Mouse (Mus musculus): ENCODE data around the gene Zfp423. TPM values are rescaled to one million over a fixed set of nuclear protein-coding genes. Genes with fewer than 3 reads are reported as not detected.

The Zfp423 gene
- polyA plus RNA-seq, 1 experiment from 2014 or later: 63.0 TPM

- Histone ChIP-seq H3K27ac (replicated peaks; ENCODE audit: low read depth, low read length) (peak overlapping the region; percentile 57), H3K4me2 (ENCODE audit: low read length) (no peak overlapping the region), H3K27me3 (ENCODE audit: control insufficient read depth, insufficient read depth, low read length) (no peaks in the 10 kb centered on the region), H3K36me3 (ENCODE audit: control insufficient read depth, insufficient read depth, low read length) (no peaks in the 10 kb centered on the region), H3K4me1 (ENCODE audit: control insufficient read depth, insufficient read depth, low read length) (peaks cover 41% of the 10 kb centered on the region), H3K9me3 (ENCODE audit: control insufficient read depth, low read length) (no peaks in the 10 kb centered on the region), H3K4me3 (replicated peaks; ENCODE audit: low read depth, low read length) (no peak overlapping the region), H3K9ac (replicated peaks; ENCODE audit: low read length) (no peak overlapping the region)
- DNase-seq (peak; percentile 36), ATAC-seq (ENCODE audit: low FRiP score, low TSS enrichment) (peak; percentile 25; the same call in 1 of the 2 replicates)
- WGBS: 52% methylated on average over 13 of the region's 13 CpGs
These were observed 64.0 kb downstream of the Zfp423 start for GRCm38 (mm10) chr8:87895203-87896041.

DNA sequence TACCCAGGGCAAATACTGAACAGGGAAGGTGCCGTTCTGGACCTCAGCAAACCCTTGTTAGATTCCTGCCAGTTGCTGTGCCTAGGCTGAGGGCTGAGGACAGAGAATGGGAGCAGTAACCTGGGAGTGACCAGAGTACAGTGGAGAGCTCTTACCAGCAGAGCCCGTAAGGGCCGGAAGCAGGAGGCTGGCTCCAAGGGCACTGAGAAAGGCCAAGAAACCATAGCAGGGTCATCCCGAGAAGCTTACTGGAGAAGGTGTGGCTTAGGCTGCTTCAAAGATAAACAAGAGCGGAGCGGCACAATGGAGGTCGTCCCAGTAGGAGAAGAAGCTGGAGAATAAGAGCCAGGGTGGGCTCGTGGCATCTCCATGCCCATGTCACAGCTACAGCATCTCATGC is 65.1 kb downstream of the Zfp423 start:
- H3K36me3 ChIP-seq (ENCODE audit: control insufficient read depth, insufficient read depth, low read length): no peaks in the 10 kb centered on the region
- H3K27me3 ChIP-seq (ENCODE audit: control insufficient read depth, insufficient read depth, low read length): no peaks in the 10 kb centered on the region
- ATAC-seq (ENCODE audit: low FRiP score, low TSS enrichment) (no peak), DNase-seq (no peak)
- 46% methylated on average over 8 of the region's 8 CpGs for WGBS
- no peak overlapping the region for H3K4me3 ChIP-seq (replicated peaks; ENCODE audit: low read depth, low read length)
- peaks cover 44% of the 10 kb centered on the region for H3K4me1 ChIP-seq (ENCODE audit: control insufficient read depth, insufficient read depth, low read length)
- no peak overlapping the region for H3K27ac ChIP-seq (replicated peaks; ENCODE audit: low read depth, low read length)
- H3K9me3 ChIP-seq (ENCODE audit: control insufficient read depth, low read length): no peaks in the 10 kb centered on the region
- no peak overlapping the region for H3K4me2 ChIP-seq (ENCODE audit: low read length)
- no peak overlapping the region for H3K9ac ChIP-seq (replicated peaks; ENCODE audit: low read length)

DNA sequence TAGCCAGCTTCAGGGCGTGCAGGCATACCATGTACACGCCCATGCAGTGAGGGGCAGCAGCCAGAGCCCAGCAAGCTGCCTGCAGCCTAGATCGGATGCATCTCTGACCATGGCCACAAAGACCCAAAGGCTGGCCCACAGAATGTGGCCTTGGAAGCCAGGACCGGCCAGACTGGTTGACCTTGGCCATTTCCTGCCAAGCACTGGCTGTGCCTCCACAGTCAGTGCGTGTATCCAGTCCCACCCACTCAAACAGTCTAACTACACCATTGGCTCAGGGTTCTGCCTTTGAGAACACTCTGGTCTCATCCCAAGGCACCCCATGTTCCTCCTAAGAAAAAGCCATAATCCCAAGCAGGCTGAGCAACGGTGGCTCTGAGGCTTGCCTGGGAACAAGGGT is 65.8 kb downstream of the Zfp423 start:
- no peak overlapping the region for H3K4me2 ChIP-seq (ENCODE audit: low read length)
- H3K27me3 ChIP-seq (ENCODE audit: control insufficient read depth, insufficient read depth, low read length): no peaks in the 10 kb centered on the region
- peaks cover 44% of the 10 kb centered on the region for H3K4me1 ChIP-seq (ENCODE audit: control insufficient read depth, insufficient read depth, low read length)
- H3K36me3 ChIP-seq (ENCODE audit: control insufficient read depth, insufficient read depth, low read length): no peaks in the 10 kb centered on the region
- H3K9me3 ChIP-seq (ENCODE audit: control insufficient read depth, low read length): no peaks in the 10 kb centered on the region
- DNase-seq (no peak), ATAC-seq (ENCODE audit: low FRiP score, low TSS enrichment) (no peak)
- H3K9ac ChIP-seq (replicated peaks; ENCODE audit: low read length): no peak overlapping the region
- WGBS: 77% methylated on average over 6 of the region's 6 CpGs
- H3K4me3 ChIP-seq (replicated peaks; ENCODE audit: low read depth, low read length): no peak overlapping the region
- peak overlapping the region; percentile 20; the same call in 1 of the 2 replicates for H3K27ac ChIP-seq (replicated peaks; ENCODE audit: low read depth, low read length)

DNA sequence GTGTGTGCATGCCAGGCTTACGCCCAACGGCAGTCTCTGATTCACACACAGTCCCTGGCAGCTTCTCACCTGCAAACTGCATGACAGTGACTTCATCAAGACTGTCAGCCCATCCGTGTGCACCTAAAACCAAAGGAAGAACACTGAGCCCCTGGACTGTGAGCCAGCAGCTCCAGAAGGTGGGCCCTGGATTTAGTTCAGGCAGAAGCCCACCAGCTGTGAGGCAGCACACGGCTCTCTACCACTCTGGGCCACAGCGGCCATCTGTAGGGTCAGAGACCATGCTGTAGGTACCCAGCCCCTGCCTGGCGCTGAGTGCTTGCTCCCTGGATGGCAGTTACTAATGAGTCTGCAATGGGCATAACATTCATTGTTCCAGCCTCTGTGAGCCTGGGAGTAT is 66.5 kb downstream of the Zfp423 start:
- ATAC-seq (ENCODE audit: low FRiP score, low TSS enrichment): no peak
- Histone ChIP-seq H3K9me3 (ENCODE audit: control insufficient read depth, low read length) (no peaks in the 10 kb centered on the region), H3K4me2 (ENCODE audit: low read length) (no peak overlapping the region), H3K4me1 (ENCODE audit: control insufficient read depth, insufficient read depth, low read length) (peaks cover 51% of the 10 kb centered on the region), H3K36me3 (ENCODE audit: control insufficient read depth, insufficient read depth, low read length) (no peaks in the 10 kb centered on the region), H3K27me3 (ENCODE audit: control insufficient read depth, insufficient read depth, low read length) (no peaks in the 10 kb centered on the region), H3K27ac (replicated peaks; ENCODE audit: low read depth, low read length) (peak overlapping the region; percentile 60), H3K9ac (replicated peaks; ENCODE audit: low read length) (no peak overlapping the region), H3K4me3 (replicated peaks; ENCODE audit: low read depth, low read length) (no peak overlapping the region)
- 75% methylated on average over 6 of the region's 6 CpGs for WGBS
- DNase-seq: no peak

GRCm38 (mm10) chr8:87891884-87892283 is 67.5 kb downstream of the Zfp423 start:
- no peaks in the 10 kb centered on the region for H3K9me3 ChIP-seq (ENCODE audit: control insufficient read depth, low read length)
- no peak overlapping the region for H3K4me3 ChIP-seq (replicated peaks; ENCODE audit: low read depth, low read length)
- no peaks in the 10 kb centered on the region for H3K27me3 ChIP-seq (ENCODE audit: control insufficient read depth, insufficient read depth, low read length)
- DNase-seq (peak; percentile 36), ATAC-seq (ENCODE audit: low FRiP score, low TSS enrichment) (no peak)
- H3K9ac ChIP-seq (replicated peaks; ENCODE audit: low read length): no peak overlapping the region
- H3K27ac ChIP-seq (replicated peaks; ENCODE audit: low read depth, low read length): peak overlapping the region; percentile 75
- H3K36me3 ChIP-seq (ENCODE audit: control insufficient read depth, insufficient read depth, low read length): no peaks in the 10 kb centered on the region
- peaks cover 55% of the 10 kb centered on the region for H3K4me1 ChIP-seq (ENCODE audit: control insufficient read depth, insufficient read depth, low read length)
- no peak overlapping the region for H3K4me2 ChIP-seq (ENCODE audit: low read length)

DNA sequence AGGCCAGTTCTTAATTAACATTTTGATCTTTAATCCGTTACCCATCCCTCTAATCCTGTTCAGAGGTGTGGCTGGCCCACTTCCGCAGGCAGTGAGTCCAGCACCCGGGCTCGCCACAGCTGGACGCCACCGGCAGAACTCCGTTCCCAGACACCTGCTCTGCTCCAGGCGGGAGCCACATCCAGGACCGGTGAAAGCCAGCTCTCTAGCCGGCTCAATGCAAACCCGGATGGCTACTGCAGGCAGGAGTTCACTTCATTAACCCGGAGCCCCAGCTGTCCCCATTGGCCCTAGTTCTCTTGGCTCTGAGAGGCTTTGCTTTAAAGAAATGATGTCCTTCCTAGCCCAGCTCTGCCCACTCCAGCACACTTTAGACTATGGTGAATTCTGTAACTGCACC is 71.4 kb downstream of the Zfp423 start:
- no peaks in the 10 kb centered on the region for H3K36me3 ChIP-seq (ENCODE audit: control insufficient read depth, insufficient read depth, low read length)
- ATAC-seq (ENCODE audit: low FRiP score, low TSS enrichment) (no peak), DNase-seq (peak; percentile 36)
- H3K4me2 ChIP-seq (ENCODE audit: low read length): no peak overlapping the region
- H3K9ac ChIP-seq (replicated peaks; ENCODE audit: low read length): no peak overlapping the region
- H3K4me1 ChIP-seq (ENCODE audit: control insufficient read depth, insufficient read depth, low read length): peaks cover 24% of the 10 kb centered on the region
- no peak overlapping the region; the same call in 1 of the 2 replicates for H3K27ac ChIP-seq (replicated peaks; ENCODE audit: low read depth, low read length)
- H3K27me3 ChIP-seq (ENCODE audit: control insufficient read depth, insufficient read depth, low read length): no peaks in the 10 kb centered on the region
- WGBS: 19% methylated on average over 12 of the region's 12 CpGs
- no peak overlapping the region for H3K4me3 ChIP-seq (replicated peaks; ENCODE audit: low read depth, low read length)
- H3K9me3 ChIP-seq (ENCODE audit: control insufficient read depth, low read length): no peaks in the 10 kb centered on the region

DNA sequence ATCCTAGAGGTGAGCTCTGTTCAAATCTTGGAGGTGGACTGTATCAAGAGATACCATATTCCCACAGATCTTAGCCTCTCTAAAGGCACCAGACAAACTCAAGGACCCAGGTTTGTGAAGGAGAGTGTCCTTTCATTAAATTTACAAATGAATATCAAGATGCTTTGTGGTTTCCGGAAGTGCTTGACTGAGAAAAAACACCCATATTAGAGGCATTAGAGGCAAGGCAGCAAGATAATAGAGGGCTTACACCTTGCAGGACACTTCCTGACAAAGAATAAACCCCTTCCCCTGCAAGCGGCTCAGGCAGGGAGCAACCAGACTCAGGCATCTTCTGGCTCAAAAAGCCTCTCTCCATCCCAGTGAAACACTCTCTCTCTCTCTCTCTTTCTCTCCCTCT is 78.3 kb downstream of the Zfp423 start:
- no peaks in the 10 kb centered on the region for H3K4me1 ChIP-seq (ENCODE audit: control insufficient read depth, insufficient read depth, low read length)
- H3K9me3 ChIP-seq (ENCODE audit: control insufficient read depth, low read length): no peaks in the 10 kb centered on the region

GRCm38 (mm10) chr8:87875852-87876251 is 83.5 kb downstream of the Zfp423 start:
- H3K4me1 ChIP-seq (ENCODE audit: control insufficient read depth, insufficient read depth, low read length): peaks cover 28% of the 10 kb centered on the region
- H3K4me2 ChIP-seq (ENCODE audit: low read length): no peak overlapping the region
- WGBS: 79% methylated on average over 6 of the region's 6 CpGs
- no peak overlapping the region for H3K4me3 ChIP-seq (replicated peaks; ENCODE audit: low read depth, low read length)
- no peak for ATAC-seq (ENCODE audit: low FRiP score, low TSS enrichment)
- H3K36me3 ChIP-seq (ENCODE audit: control insufficient read depth, insufficient read depth, low read length): no peaks in the 10 kb centered on the region; the same call in 1 of the 2 replicates
- H3K27me3 ChIP-seq (ENCODE audit: control insufficient read depth, insufficient read depth, low read length): no peaks in the 10 kb centered on the region
- H3K27ac ChIP-seq (replicated peaks; ENCODE audit: low read depth, low read length): no peak overlapping the region
- no peaks in the 10 kb centered on the region for H3K9me3 ChIP-seq (ENCODE audit: control insufficient read depth, low read length)
- no peak for DNase-seq
- no peak overlapping the region for H3K9ac ChIP-seq (replicated peaks; ENCODE audit: low read length)

More for the DNA sequence above, 78.3 kb downstream of the Zfp423 start:
- ATAC-seq (ENCODE audit: low FRiP score, low TSS enrichment): no peak
- Histone ChIP-seq H3K27ac (replicated peaks; ENCODE audit: low read depth, low read length) (no peak overlapping the region), H3K36me3 (ENCODE audit: control insufficient read depth, insufficient read depth, low read length) (no peaks in the 10 kb centered on the region; the same call in 1 of the 2 replicates), H3K4me3 (replicated peaks; ENCODE audit: low read depth, low read length) (no peak overlapping the region), H3K4me2 (ENCODE audit: low read length) (no peak overlapping the region), H3K9ac (replicated peaks; ENCODE audit: low read length) (no peak overlapping the region), H3K27me3 (ENCODE audit: control insufficient read depth, insufficient read depth, low read length) (no peaks in the 10 kb centered on the region)
- WGBS: 61% methylated on average over 2 of the region's 2 CpGs
- no peak for DNase-seq

DNA sequence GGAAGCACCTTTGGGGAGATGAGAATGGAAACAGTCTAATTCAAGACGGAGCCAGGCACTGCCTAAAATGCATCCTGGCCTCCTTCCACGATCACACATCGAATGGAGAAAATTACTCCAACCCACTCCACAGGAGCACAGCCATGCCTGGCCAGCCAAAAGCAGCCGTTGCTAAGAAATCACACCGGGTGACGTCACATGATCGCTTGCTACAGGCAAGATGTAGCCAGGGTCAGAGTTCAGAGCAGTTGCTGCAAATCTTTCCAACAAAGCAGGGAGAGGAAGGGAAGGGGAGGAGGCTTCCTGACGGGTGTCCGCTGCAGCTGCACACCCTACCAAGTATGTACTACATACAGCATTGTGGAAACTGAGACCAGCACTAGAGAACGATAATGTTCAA is 83.9 kb downstream of the Zfp423 start:
- ATAC-seq (ENCODE audit: low FRiP score, low TSS enrichment) (no peak), DNase-seq (peak; percentile 63)
- 38% methylated on average over 10 of the region's 10 CpGs for WGBS
- no peaks in the 10 kb centered on the region; the same call in 1 of the 2 replicates for H3K36me3 ChIP-seq (ENCODE audit: control insufficient read depth, insufficient read depth, low read length)
- H3K4me1 ChIP-seq (ENCODE audit: control insufficient read depth, insufficient read depth, low read length): peaks cover 28% of the 10 kb centered on the region
- H3K4me3 ChIP-seq (replicated peaks; ENCODE audit: low read depth, low read length): no peak overlapping the region
- no peak overlapping the region for H3K27ac ChIP-seq (replicated peaks; ENCODE audit: low read depth, low read length)
- no peaks in the 10 kb centered on the region for H3K27me3 ChIP-seq (ENCODE audit: control insufficient read depth, insufficient read depth, low read length)
- H3K9me3 ChIP-seq (ENCODE audit: control insufficient read depth, low read length): no peaks in the 10 kb centered on the region
- H3K4me2 ChIP-seq (ENCODE audit: low read length): no peak overlapping the region
- no peak overlapping the region for H3K9ac ChIP-seq (replicated peaks; ENCODE audit: low read length)

All from midbrain, embryonic 14.5 days (tissue).